Mouse (Mus musculus) C2C12 (cell line): ENCODE measurements around the gene Tbc1d13.

Experiments used
- CEBPB ChIP-seq: IDR thresholded peaks from one replicate; pipeline ENCODE4 v1.6.1; 2011; ENCODE audit warnings: low read depth, mild to moderate bottlenecking, control low read depth, moderate library complexity
- CTCF ChIP-seq: IDR thresholded peaks from one replicate; pipeline ENCODE4 v1.5.1; 2011; ENCODE audit not compliant: control insufficient read depth, insufficient read depth, insufficient read length
- FOSL1 ChIP-seq: IDR thresholded peaks from one replicate; pipeline ENCODE4 v1.8.0; 2011; ENCODE audit warnings: mild to moderate bottlenecking, low read length; ENCODE audit not compliant: poor library complexity, insufficient read depth, severe bottlenecking
- MAX ChIP-seq: IDR thresholded peaks from one replicate; pipeline ENCODE4 v1.6.1; 2011; ENCODE audit warnings: mild to moderate bottlenecking, control low read depth
- MYOD1 ChIP-seq: IDR thresholded peaks from one replicate; pipeline ENCODE4 v1.6.1; 2011; ENCODE audit warnings: low read depth; ENCODE audit not compliant: control insufficient read depth, insufficient read length
- USF1 ChIP-seq: IDR thresholded peaks from one replicate; pipeline ENCODE4 v1.6.1; 2011; ENCODE audit warnings: low read depth, mild to moderate bottlenecking, control low read depth, moderate library complexity

GRCm38 (mm10) chr2:30134928-30135620 lies 1.5 kb downstream of the Tbc1d13 start:
- no peak for TF ChIP-seq CTCF
- TF ChIP-seq MAX: no peak
- TF ChIP-seq USF1: no peak
- no peak for TF ChIP-seq MYOD1
- no peak for TF ChIP-seq CEBPB
- no peak for TF ChIP-seq FOSL1
